In the genomic region with DNA sequence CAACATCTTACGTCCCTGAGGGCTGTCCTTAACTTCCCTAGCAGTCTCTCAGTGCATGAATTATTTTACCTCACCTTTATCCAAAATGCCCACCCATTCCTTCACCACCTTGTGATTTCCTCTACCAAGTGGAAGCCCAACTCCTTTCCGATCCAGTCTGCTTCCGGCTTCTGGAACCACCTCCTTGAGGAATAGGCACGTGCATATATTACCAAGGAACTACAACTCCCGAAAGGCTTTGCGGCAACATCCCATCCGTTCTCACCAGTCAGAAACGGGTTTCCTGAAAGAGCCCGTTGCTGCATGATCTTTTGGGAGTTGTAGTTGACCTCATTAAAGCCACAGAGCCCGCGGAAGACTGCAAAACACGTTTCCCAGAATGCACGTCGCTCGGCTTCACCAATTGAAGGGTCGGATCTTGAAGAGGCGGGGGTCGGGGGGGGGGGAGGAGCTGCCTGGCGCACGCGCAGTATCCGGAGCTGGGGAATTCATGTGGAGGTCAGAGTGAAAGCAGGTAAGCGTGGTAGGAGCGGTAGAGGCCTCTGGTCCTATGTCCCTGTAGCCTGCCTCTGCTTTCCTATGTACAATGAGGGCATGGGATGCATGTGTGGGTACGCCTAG, we compare ENCODE assay signal across 8 mouse cellular contexts. TPM values are rescaled to one million over a fixed set of nuclear protein-coding genes. Genes with fewer than 3 reads are reported as not detected.
DNase-seq lines count a peak whose midpoint lies in the region; ATAC-seq and TF ChIP-seq lines count a peak whose summit lies in the region.

Phb (plus strand) TSS at position 429 of the 621 bp plus-strand sequence.

- no peaks in the 10 kb centered on the region for H3K27me3 ChIP-seq in hindbrain, embryonic 10.5 days (ENCODE audit: insufficient read depth, poor library complexity, severe bottlenecking)
- H3K27me3 ChIP-seq in lung, postnatal 0 days (replicated peaks; ENCODE audit: insufficient read depth, low read length): no peaks in the 10 kb centered on the region

- WGBS in hindbrain, embryonic 10.5 days: 2% methylated on average over 25 of the region's 25 CpGs
- WGBS in lung, postnatal 0 days: 2% methylated on average over 25 of the region's 25 CpGs

- TF ChIP-seq EP300 in lung, postnatal 0 days (IDR thresholded peaks at IDR 0.05): peak; percentile 79

- peak within 1 kb of the TSS; percentile 84 for H3K27ac ChIP-seq in hindbrain, embryonic 10.5 days
- peak within 1 kb of the TSS; percentile 43 for H3K27ac ChIP-seq in lung, postnatal 0 days (ENCODE audit: low read length)

- peak; percentile 43 for TF ChIP-seq CTCF in lung, postnatal 0 days (IDR thresholded peaks at IDR 0.05)

- DNase-seq in MN1 (ENCODE audit: low spot score): peak; percentile 98
- peak; percentile 98 for DNase-seq in cerebellum, adult 9-10 months
- peak; percentile 96 for DNase-seq in hindbrain, embryonic 10.5 days (ENCODE audit: low spot score)
- DNase-seq in layer of hippocampus, adult 9-11 months: peak; percentile 99
- DNase-seq in lung, postnatal 0 days (ENCODE audit: low spot score): peak; percentile 100
- peak; percentile 73 for DNase-seq in ovary, postnatal 14 days (ENCODE audit: low spot score)
- peak; percentile 91 for DNase-seq in thymus, postnatal 14 days

- H3K9ac ChIP-seq in lung, postnatal 0 days (replicated peaks; ENCODE audit: low read depth): peak within 1 kb of the TSS; percentile 51

- peaks cover 17% of the 10 kb centered on the region for H3K4me1 ChIP-seq in hindbrain, embryonic 10.5 days (replicated peaks)
- no peaks in the 10 kb centered on the region for H3K4me1 ChIP-seq in lung, postnatal 0 days (ENCODE audit: insufficient read depth, low read depth, low read length)

- H3K4me2 ChIP-seq in lung, postnatal 0 days (replicated peaks; ENCODE audit: low read depth, low read length): peak within 1 kb of the TSS; percentile 70

- peak; percentile 99 for ATAC-seq in frontal cortex, adult (ENCODE audit: low TSS enrichment)
- ATAC-seq in lung, postnatal 0 days: peak; percentile 98

- peaks cover 36% of the 10 kb centered on the region for H3K36me3 ChIP-seq in hindbrain, embryonic 10.5 days
- H3K36me3 ChIP-seq in lung, postnatal 0 days (ENCODE audit: insufficient read depth, low read length): peaks cover 12% of the 10 kb centered on the region

- H3K9me3 ChIP-seq in hindbrain, embryonic 10.5 days: no peaks in the 10 kb centered on the region
- no peaks in the 10 kb centered on the region for H3K9me3 ChIP-seq in lung, postnatal 0 days (ENCODE audit: low read length)

- peak within 1 kb of the TSS; percentile 84 for H3K4me3 ChIP-seq in hindbrain, embryonic 10.5 days
- H3K4me3 ChIP-seq in lung, postnatal 0 days (ENCODE audit: low read depth, low read length): peak within 1 kb of the TSS; percentile 56

RNA-seq across cellular contexts. Expression of gene Phb, which starts in this region (rescaled TPM):
- 222 and 248 TPM in 2 replicates for polyA plus RNA-seq in hindbrain, embryonic 10.5 days (2016; fragmentation: Nextera tagmentation; extraction: Ambion mirVana)
- polyA plus RNA-seq in lung, postnatal 0 days (2015; fragmentation: Nextera tagmentation; extraction: Ambion mirVana): 94.7 and 95.1 TPM in 2 replicates

Comparison
In these comparisons a context has a peak if more than half of its experiments do, and no peak if none do; other contexts are left out.
1. Peak in every context shown above with its lines: DNase-seq, ATAC-seq, H3K4me3 ChIP-seq and H3K27ac ChIP-seq.